Mouse (Mus musculus): Measurements from ENCODE around the gene Tmem151b. TPM values are rescaled to one million over a fixed set of nuclear protein-coding genes. Genes with fewer than 3 reads are reported as not detected.

The Tmem151b gene
- polyA plus RNA-seq, 1 experiment from 2014 or later: 1.6 TPM

DNA sequence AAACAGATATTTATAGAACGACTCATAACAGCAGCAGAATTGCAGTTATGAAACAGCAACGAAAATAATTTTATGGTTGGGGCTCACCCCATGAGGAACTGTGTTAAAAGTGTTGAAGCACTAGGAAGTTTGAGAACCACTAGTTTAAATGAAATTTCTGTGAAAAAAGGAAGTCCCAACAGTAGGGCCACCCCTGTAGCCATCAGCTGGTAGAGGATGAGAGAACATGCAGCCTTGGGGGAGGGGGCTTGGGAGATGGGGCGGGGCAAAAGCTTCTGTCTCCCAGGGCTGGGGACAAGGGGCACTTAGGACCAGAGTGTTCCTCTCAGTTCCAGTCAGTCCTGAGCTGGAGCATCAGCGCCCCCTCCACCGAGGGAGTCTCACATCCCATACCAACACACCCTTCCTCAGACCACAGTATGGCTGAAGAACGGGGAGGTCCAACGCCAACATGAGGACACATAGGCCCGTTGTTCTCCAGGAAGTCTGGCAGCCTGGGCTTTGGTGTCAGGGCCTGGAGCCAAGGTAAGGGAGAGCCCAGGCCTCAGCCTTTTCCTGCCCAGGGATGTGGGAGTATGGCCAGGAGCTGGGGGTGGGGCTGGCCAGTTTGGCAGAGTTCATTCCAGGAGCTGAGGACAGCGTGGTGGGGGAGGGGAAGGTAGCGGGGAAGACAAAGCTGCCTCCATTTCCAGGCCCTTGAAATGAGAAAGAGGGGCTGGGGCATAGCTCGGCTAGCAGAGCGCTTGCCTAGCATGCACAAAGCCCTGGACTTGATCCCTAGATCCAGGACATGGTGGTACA, 34.8 kb upstream of the Tmem151b start:
- H3K9ac ChIP-seq: peak overlapping the region; percentile 46
- 34% methylated on average over 12 of the region's 12 CpGs for WGBS

DNA sequence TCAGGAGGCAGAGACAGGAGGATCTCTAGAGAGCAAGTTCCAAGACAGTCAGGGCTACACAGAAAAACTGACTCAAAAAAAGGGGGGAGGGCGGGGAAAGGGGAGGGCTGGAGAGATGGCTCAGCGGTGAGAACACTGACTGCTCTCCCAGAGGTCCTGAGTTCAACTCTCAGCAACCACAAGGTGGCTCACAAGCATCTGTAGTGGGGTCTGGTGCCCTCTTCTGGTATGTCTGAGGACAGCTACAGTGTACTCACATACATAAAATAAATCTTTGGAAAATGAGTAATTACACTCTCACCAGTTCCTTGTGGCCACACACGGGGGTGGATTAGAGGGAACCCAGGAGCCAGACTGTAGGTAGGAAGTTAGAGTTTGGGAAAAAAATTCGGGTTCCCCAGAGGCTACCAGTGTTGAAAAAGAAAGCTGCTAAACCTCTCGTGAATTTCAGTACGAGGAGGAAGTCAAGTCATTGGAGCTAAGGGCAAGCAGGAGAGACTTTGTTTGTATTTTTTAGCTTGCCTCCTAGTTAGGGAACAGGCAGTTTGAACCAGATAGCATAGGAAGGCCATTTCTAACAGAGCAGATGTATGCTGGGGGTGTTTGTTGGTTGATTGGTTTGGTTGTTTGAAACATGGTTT, 33.4 kb upstream of the Tmem151b start:
- H3K9ac ChIP-seq: no peak overlapping the region
- H3K27ac ChIP-seq (ENCODE audit: poor library complexity, severe bottlenecking): no peak overlapping the region
- no peaks in the 10 kb centered on the region for H3K27me3 ChIP-seq (replicated peaks)
- H3K4me2 ChIP-seq: no peak overlapping the region
- WGBS: 67% methylated on average over 6 of the region's 6 CpGs
- H3K4me1 ChIP-seq (replicated peaks): peaks cover 50% of the 10 kb centered on the region
- no peak for ATAC-seq (ENCODE audit: insufficient number of reproducible peaks, low FRiP score)
- H3K4me3 ChIP-seq: no peak overlapping the region
- H3K36me3 ChIP-seq: peaks cover 15% of the 10 kb centered on the region
- 0 out of 2 replicates have a peak, but pooled peaks cover 4% of the 10 kb centered on the region for H3K9me3 ChIP-seq (replicated peaks)

More for the DNA sequence above, 34.8 kb upstream of the Tmem151b start:
- no peaks in the 10 kb centered on the region for H3K27me3 ChIP-seq (replicated peaks)
- peaks cover 28% of the 10 kb centered on the region for H3K36me3 ChIP-seq
- H3K27ac ChIP-seq (ENCODE audit: poor library complexity, severe bottlenecking): peak overlapping the region; percentile 94
- H3K9me3 ChIP-seq (replicated peaks): 0 out of 2 replicates have a peak, but pooled peaks cover 4% of the 10 kb centered on the region
- no peak overlapping the region for H3K4me3 ChIP-seq
- peak; percentile 66 for ATAC-seq (ENCODE audit: insufficient number of reproducible peaks, low FRiP score)
- peaks cover 40% of the 10 kb centered on the region for H3K4me1 ChIP-seq (replicated peaks)
- H3K4me2 ChIP-seq: peak overlapping the region; percentile 40

DNA sequence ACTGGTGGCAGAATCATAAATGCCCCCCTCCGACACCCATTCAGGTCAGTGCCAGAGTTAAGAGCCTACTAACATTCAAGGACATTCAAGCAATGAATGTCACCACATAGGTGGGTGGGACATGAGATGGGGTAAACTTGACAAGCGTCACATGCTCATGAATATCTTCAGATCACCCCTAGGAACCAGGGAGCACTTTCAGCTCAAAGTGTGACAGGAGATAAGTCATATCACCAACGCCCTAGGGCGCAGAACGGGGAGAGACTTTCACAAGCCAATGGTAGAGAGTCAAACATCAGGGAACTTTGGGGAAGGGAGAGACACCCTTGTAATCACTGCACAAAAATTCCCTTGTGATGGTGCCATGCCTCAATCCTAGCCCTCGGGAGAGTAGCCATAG, 32.7 kb upstream of the Tmem151b start:
- H3K4me1 ChIP-seq (replicated peaks): peaks cover 51% of the 10 kb centered on the region
- 0 out of 2 replicates have a peak, but pooled peaks cover 4% of the 10 kb centered on the region for H3K9me3 ChIP-seq (replicated peaks)
- no peaks in the 10 kb centered on the region for H3K27me3 ChIP-seq (replicated peaks)
- peaks cover 11% of the 10 kb centered on the region for H3K36me3 ChIP-seq
- no peak for ATAC-seq (ENCODE audit: insufficient number of reproducible peaks, low FRiP score)
- H3K27ac ChIP-seq (ENCODE audit: poor library complexity, severe bottlenecking): no peak overlapping the region
- no peak overlapping the region for H3K4me2 ChIP-seq
- 64% methylated on average over 6 of the region's 6 CpGs for WGBS
- no peak overlapping the region for H3K4me3 ChIP-seq
- no peak overlapping the region for H3K9ac ChIP-seq

DNA sequence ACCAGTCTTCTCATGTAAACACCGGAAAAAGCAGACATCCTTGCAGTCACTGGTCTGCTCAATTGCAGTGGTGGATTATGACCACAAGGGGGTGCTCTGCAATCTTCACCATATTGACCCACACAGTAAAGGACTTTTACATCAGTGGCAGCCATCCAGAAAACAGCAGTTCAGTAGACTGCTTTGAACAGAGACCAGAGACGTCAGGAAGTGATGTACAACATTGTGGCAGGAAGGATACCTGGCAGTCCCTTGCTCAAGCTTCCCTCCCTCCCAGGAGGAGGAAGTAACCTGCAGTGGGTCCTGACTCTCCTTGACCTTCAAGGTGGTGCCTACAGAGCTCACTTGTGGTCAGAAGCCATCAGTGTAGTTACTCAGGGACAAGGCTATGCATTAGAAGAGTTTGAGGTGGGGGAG, 32.1 kb upstream of the Tmem151b start:
- H3K27ac ChIP-seq (ENCODE audit: poor library complexity, severe bottlenecking): no peak overlapping the region
- no peak overlapping the region for H3K9ac ChIP-seq
- H3K4me3 ChIP-seq: no peak overlapping the region
- WGBS: 14% methylated on average over 2 of the region's 2 CpGs
- H3K27me3 ChIP-seq (replicated peaks): no peaks in the 10 kb centered on the region
- H3K9me3 ChIP-seq (replicated peaks): no peaks in the 10 kb centered on the region
- no peak for ATAC-seq (ENCODE audit: insufficient number of reproducible peaks, low FRiP score)
- peaks cover 51% of the 10 kb centered on the region for H3K4me1 ChIP-seq (replicated peaks)
- H3K36me3 ChIP-seq: peaks cover 5% of the 10 kb centered on the region
- no peak overlapping the region for H3K4me2 ChIP-seq

DNA sequence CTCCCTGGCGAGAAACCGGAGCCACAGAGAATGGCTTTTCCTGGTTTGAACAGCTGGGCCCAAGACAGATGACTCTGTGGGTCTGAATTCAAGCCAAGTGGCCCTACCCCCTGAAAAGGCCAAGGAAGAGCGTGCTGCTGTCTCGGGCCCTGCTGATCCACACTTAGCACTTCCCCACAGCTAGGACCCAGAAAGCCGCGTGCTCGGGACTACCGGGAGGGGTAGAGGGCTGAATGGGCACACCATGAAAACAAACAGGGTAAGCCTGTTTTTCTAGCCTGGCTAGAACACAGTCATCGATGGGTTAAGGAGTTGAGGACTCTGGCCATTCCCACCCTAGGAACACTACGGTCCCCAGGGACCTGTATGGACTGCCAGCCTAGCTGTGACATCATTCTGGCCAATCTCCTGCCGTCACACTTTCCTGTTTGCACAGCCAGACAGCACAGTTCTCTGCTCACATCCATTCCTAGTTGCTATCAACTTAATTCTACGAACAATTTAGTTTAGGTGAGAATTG, 31.5 kb upstream of the Tmem151b start:
- Histone ChIP-seq H3K9me3 (replicated peaks) (no peaks in the 10 kb centered on the region), H3K27ac (ENCODE audit: poor library complexity, severe bottlenecking) (peak overlapping the region; percentile 55; the same call in 1 of the 2 replicates), H3K9ac (no peak overlapping the region), H3K27me3 (replicated peaks) (no peaks in the 10 kb centered on the region), H3K4me2 (no peak overlapping the region), H3K36me3 (no peaks in the 10 kb centered on the region), H3K4me3 (no peak overlapping the region), H3K4me1 (replicated peaks) (peaks cover 47% of the 10 kb centered on the region)
- 31% methylated on average over 12 of the region's 12 CpGs for WGBS
- no peak for ATAC-seq (ENCODE audit: insufficient number of reproducible peaks, low FRiP score)

DNA sequence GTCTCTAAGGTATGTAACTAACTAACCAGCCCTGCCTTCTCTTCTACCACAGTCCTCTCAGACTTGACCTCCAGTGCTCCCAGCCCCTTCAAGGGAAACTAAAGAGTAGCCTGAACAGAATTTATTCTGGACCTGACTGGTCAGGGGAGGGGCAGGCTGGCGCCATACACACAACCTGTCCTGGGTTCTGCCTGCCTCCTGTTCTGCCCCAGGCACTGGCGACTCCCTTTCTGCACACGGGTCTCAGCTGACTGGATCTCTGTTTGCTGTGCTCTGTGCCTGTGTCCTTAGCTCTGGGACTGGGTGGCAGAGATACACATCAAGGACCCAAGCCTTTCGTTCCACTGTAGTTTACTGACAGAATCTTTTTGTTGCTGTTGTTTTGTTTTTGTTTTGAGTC, 30.1 kb upstream of the Tmem151b start:
- H3K9me3 ChIP-seq (replicated peaks): no peaks in the 10 kb centered on the region
- no peak overlapping the region for H3K27ac ChIP-seq (ENCODE audit: poor library complexity, severe bottlenecking)
- H3K36me3 ChIP-seq: no peaks in the 10 kb centered on the region
- H3K4me3 ChIP-seq: no peak overlapping the region
- H3K4me2 ChIP-seq: no peak overlapping the region
- H3K4me1 ChIP-seq (replicated peaks): peaks cover 44% of the 10 kb centered on the region
- 83% methylated on average over 4 of the region's 4 CpGs for WGBS
- H3K9ac ChIP-seq: no peak overlapping the region
- H3K27me3 ChIP-seq (replicated peaks): no peaks in the 10 kb centered on the region
- no peak for ATAC-seq (ENCODE audit: insufficient number of reproducible peaks, low FRiP score)

DNA sequence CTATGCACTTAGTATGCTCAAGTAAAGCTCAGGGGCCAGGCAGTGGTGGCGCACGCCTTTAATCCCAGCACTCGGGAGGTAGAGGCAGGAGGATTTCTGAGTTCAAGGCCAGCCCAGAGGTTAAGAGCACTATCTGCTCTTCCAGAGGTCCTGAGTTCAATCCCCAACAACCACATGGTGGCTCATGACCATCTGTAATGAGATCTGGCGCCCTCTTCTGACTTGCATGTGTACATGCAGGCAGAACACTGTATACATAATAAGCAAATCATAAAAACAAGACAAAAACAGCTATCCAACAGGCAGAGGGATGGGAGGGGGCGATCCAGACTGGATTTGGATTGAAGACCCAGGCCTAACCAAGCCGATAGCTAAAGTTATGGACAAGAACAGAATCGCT, 29.4 kb upstream of the Tmem151b start:
- Histone ChIP-seq H3K27me3 (replicated peaks) (no peaks in the 10 kb centered on the region), H3K4me3 (no peak overlapping the region), H3K27ac (ENCODE audit: poor library complexity, severe bottlenecking) (peak overlapping the region; percentile 81), H3K9ac (0 out of 2 replicates have a peak overlapping the region, but pooled peaks have one; percentile 5), H3K4me2 (no peak overlapping the region), H3K36me3 (no peaks in the 10 kb centered on the region), H3K4me1 (replicated peaks) (peaks cover 42% of the 10 kb centered on the region), H3K9me3 (replicated peaks) (no peaks in the 10 kb centered on the region)
- WGBS: 77% methylated on average over 7 of the region's 7 CpGs
- no peak for ATAC-seq (ENCODE audit: insufficient number of reproducible peaks, low FRiP score)

DNA sequence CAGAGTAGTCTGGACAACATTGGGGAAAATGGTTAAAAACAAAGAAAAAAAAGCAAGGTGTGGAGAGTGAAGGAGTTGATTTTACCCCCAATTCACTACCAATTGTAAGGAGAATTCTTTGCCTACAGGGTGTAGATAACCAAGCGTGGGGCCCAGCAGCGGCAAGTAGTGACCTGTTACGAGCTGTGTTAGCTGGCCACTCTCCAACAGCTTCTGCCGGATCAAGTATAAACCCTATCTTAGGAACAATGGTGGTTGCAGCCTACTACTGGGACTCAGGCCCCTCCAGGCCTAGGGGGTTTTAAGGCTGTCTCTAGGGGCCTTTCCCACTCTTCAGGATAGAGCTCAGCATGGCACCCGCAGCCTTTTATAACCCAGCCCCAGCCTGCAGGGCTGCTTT, 28.8 kb upstream of the Tmem151b start:
- H3K27me3 ChIP-seq (replicated peaks): no peaks in the 10 kb centered on the region
- H3K36me3 ChIP-seq: no peaks in the 10 kb centered on the region
- no peak overlapping the region for H3K4me2 ChIP-seq
- H3K4me1 ChIP-seq (replicated peaks): peaks cover 40% of the 10 kb centered on the region
- H3K4me3 ChIP-seq: no peak overlapping the region
- peak overlapping the region; percentile 81 for H3K27ac ChIP-seq (ENCODE audit: poor library complexity, severe bottlenecking)
- 0 out of 2 replicates have a peak overlapping the region, but pooled peaks have one; percentile 5 for H3K9ac ChIP-seq
- no peak for ATAC-seq (ENCODE audit: insufficient number of reproducible peaks, low FRiP score)
- 26% methylated on average over 5 of the region's 5 CpGs for WGBS
- no peaks in the 10 kb centered on the region for H3K9me3 ChIP-seq (replicated peaks)

DNA sequence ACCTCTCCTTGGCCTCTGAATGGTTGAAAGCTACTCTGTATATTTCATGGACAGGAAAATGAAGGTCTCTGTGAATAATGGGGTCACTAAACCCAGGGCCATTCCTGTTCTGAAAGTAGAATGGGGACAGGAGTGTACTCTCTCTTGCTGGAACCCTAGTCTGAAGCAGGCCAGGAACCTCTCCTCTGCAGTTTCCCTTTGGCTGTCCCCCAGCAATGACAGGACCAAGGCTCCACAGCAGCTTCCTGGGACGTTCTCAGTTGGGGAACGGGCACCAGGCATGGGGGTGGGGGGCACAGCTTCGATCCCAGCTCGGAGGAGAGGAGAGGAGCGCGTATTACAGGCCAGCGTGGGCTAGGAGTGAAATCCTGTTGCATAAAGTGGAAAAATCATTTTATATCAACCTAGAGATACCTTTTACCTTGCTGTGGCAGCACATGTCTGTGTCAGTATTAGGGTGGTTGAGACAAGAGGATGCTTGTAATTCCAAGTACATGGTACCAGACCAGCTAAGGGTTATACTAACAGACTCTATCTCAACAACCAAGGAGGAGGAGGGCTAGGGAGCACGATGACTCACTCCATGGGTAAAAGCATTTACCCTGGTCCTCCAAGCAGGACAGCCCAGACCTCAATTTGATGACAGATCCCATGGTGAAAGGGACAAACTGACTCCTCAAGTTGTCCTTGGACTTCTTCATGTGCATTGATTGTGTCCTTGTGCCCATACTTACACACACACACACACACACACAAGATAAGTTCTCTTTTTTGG, 25.8 kb upstream of the Tmem151b start:
- H3K9ac ChIP-seq: peak overlapping the region; percentile 100
- peak overlapping the region; percentile 75; the same call in 1 of the 2 replicates for H3K4me2 ChIP-seq
- peaks cover 15% of the 10 kb centered on the region for H3K36me3 ChIP-seq
- no peaks in the 10 kb centered on the region for H3K9me3 ChIP-seq (replicated peaks)
- H3K4me3 ChIP-seq: no peak overlapping the region
- 80% methylated on average over 8 of the region's 8 CpGs for WGBS
- no peak for ATAC-seq (ENCODE audit: insufficient number of reproducible peaks, low FRiP score)
- peaks cover 40% of the 10 kb centered on the region for H3K4me1 ChIP-seq (replicated peaks)
- H3K27me3 ChIP-seq (replicated peaks): no peaks in the 10 kb centered on the region
- H3K27ac ChIP-seq (ENCODE audit: poor library complexity, severe bottlenecking): peak overlapping the region; percentile 98

DNA sequence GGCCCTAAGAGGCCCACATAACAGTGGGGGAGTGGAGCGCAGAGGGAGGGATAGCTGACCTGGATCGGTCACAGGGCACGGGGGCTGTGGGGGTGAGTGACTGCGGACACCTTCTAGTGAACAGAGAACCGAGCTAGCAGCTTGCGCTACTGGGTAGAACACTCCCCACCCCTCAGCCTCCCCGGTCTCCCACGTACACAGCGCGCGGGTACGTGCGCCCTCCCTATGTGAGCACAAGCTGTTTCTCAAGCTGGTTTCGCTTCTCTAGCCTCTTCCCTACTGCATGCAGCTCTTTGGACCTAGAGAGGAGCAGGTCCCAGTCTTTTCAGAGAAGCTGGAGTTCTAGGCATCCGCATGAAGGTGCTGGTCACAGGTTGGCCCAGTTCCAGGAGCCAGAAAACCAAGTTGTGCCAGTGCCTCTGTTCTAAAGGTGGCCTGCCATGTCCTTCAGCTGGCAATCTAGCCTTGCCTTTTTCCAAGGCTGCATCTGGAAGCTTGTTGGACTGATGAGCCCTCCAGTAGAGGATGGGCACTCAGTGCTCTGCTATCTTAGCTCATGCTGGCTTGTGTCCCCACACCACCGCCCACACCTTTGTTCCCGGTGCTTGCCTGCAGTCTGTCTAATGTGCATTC, 24.8 kb upstream of the Tmem151b start:
- Histone ChIP-seq H3K4me1 (replicated peaks) (peaks cover 49% of the 10 kb centered on the region), H3K9ac (peak overlapping the region; percentile 100), H3K27ac (ENCODE audit: poor library complexity, severe bottlenecking) (peak overlapping the region; percentile 98), H3K27me3 (replicated peaks) (no peaks in the 10 kb centered on the region), H3K9me3 (replicated peaks) (no peaks in the 10 kb centered on the region), H3K36me3 (peaks cover 25% of the 10 kb centered on the region), H3K4me2 (peak overlapping the region; percentile 75), H3K4me3 (peak overlapping the region; percentile 97)
- 2% methylated on average over 17 of the region's 17 CpGs for WGBS
- peak; percentile 30 for ATAC-seq (ENCODE audit: insufficient number of reproducible peaks, low FRiP score)

Measured in heart, embryonic 12.5 days (tissue).